Mouse (Mus musculus) lung, adult 2 months (tissue): ENCODE results near the gene Mrps7.

Experiments
- CTCF ChIP-seq: fragments of 200-500 bp; IDR thresholded peaks from 2 replicates; pipeline ENCODE4 v1.5.1; 2011; ENCODE audit warnings: mild to moderate bottlenecking, low read length, control low read depth; ENCODE audit not compliant: insufficient read depth
- POLR2A ChIP-seq: fragments of 200-500 bp; IDR thresholded peaks from 2 replicates; pipeline ENCODE4 v1.6.1; 2011; ENCODE audit warnings: low read depth, mild to moderate bottlenecking, control low read depth, low read length, borderline replicate concordance; ENCODE audit errors: extremely low read depth

DNA sequence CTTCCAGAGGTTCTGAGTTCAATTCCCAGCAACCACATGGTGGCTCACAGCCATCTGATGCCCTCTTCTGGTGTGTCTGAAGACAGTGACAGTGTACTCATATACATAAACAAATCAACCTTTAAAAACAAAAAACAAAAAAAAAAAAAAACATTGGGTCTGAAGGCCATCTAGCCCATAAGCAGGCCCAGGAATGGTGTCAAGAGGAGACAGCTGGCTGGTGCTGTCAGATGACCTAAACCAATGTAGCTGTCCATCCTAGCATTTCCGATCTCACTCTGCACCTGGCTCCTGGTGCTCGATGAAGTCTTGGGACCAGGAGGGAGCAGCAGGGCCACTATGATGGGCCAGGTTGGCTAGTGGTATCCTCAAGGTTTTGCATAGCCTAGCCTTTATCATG lies 39.0 kb downstream of the Mrps7 start:
- TF ChIP-seq POLR2A (no peak), CTCF (no peak)
